Mouse (Mus musculus) neural tube, embryonic 13.5 days (tissue): ENCODE measurements around the gene Lct. TPM values are rescaled to one million over a fixed set of nuclear protein-coding genes. Genes with fewer than 3 reads are reported as not detected.
"Not testable (repeated sequence)": the region's sequence is repeated elsewhere in the genome, so short reads cannot be mapped to it uniquely, and the experiment has no call there.

Experiments used
- ATAC-seq: fragments of 200-750 bp; cut with Nextera tagmentation; 2 replicates; pipeline ENCODE4 v1.8.0; 2017; ENCODE audit warnings: low read depth, mild to moderate bottlenecking, moderate TSS enrichment, moderate library complexity
- H3K27ac ChIP-seq: fragments of 300-500 bp; sonication (generic); replicated peaks from 2 replicates; pipeline ENCODE4 v1.5.1; 2015; ENCODE audit warnings: moderate library complexity, mild to moderate bottlenecking, inconsistent platforms
- H3K27me3 ChIP-seq: fragments of 300-500 bp; sonication (generic); 2 replicates; pipeline ENCODE4 v1.6.1; 2015; ENCODE audit warnings: mild to moderate bottlenecking, inconsistent platforms
- H3K36me3 ChIP-seq: fragments of 300-500 bp; sonication (generic); 2 replicates; pipeline ENCODE4 v1.6.1; 2015; ENCODE audit warnings: mild to moderate bottlenecking, inconsistent platforms
- H3K4me1 ChIP-seq: fragments of 300-500 bp; sonication (generic); replicated peaks from 2 replicates; pipeline ENCODE4 v1.6.1; 2015; ENCODE audit warnings: inconsistent platforms
- H3K4me2 ChIP-seq: fragments of 300-500 bp; sonication (generic); 2 replicates; pipeline ENCODE4 v1.6.1; 2015; ENCODE audit warnings: inconsistent platforms, mild to moderate bottlenecking, moderate library complexity
- H3K4me3 ChIP-seq: fragments of 300-500 bp; sonication (generic); 2 replicates; pipeline ENCODE4 v1.5.1; 2015; ENCODE audit warnings: mild to moderate bottlenecking, inconsistent platforms
- H3K9ac ChIP-seq: fragments of 300-500 bp; sonication (generic); 2 replicates; pipeline ENCODE4 v1.6.1; 2015; ENCODE audit warnings: moderate library complexity, mild to moderate bottlenecking, inconsistent platforms
- H3K9me3 ChIP-seq: fragments of 300-500 bp; sonication (generic); 2 replicates; pipeline ENCODE4 v1.6.1; 2016; ENCODE audit warnings: inconsistent platforms
- WGBS: fragments of 180-500 bp; shearing (Covaris S2); methylation state at CpG from one replicate; pipeline ENCODE4 v1.1.7; 2015; 5-methylcytosine and 5-hydroxymethylcytosine counted together
- polyA plus RNA-seq: library from polyadenylated mRNA; unstranded; fragments of >200 nt; fragmentation: Nextera tagmentation; extraction: Ambion mirVana; gene quantifications from 2 replicates; pipeline ENCODE4 v1.2.1, GENCODE M21; 2015

The Lct gene
- polyA plus RNA-seq, 1 experiment from 2014 or later: 0.04 TPM

DNA sequence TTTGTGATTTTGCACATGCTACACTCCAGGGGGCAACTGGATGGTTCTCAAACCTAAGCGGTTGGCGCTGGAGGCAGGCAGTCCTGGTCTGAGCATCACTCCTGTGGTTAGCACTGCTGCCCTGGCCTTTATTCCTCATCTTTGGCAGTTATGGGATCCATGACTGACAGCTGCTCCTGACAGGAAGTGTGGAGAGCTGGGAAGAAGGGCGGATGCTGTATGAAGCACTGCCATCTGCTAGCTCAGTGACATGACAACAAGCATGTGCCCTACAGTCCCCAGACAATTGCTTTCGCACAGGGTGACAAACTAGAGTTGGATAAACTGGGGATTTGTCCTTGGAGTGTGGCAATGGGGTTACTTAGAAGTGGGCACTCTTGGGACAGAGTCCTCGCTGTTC is 37.8 kb downstream of the Lct start:
- H3K4me2 ChIP-seq: no peak overlapping the region
- no peak overlapping the region for H3K9ac ChIP-seq
- WGBS: 88% methylated on average over 5 of the region's 5 CpGs
- no peak for ATAC-seq
- no peaks in the 10 kb centered on the region for H3K4me1 ChIP-seq
- H3K9me3 ChIP-seq: no peaks in the 10 kb centered on the region
- H3K27me3 ChIP-seq: no peaks in the 10 kb centered on the region
- H3K36me3 ChIP-seq: 0 out of 2 replicates have a peak, but pooled peaks cover 4% of the 10 kb centered on the region
- H3K4me3 ChIP-seq: no peak overlapping the region
- no peak overlapping the region for H3K27ac ChIP-seq

DNA sequence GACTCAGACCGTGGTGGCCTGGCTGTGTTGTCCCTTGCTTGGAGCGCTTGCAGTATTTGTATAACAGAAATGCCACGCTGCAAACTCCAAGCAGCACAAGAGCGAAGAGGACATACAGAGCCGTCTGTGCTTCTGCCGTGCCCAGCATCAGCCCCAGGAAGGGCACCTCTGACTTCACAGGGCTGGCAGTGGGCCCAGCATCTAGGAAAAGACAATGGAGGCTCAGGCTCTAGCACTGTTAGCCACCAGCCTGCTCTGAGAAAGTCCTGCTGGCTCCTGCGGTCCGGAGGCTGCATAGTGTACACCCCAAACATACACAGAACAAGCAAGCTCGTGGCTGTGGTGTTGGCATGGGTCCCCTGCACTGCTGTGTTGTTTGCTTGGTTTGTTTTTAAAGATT is 43.0 kb downstream of the Lct start:
- H3K4me3 ChIP-seq: no peak overlapping the region
- H3K4me1 ChIP-seq: no peaks in the 10 kb centered on the region
- ATAC-seq: no peak
- H3K4me2 ChIP-seq: no peak overlapping the region
- no peaks in the 10 kb centered on the region for H3K27me3 ChIP-seq
- H3K9ac ChIP-seq: no peak overlapping the region
- H3K27ac ChIP-seq: no peak overlapping the region
- peaks cover 41% of the 10 kb centered on the region for H3K36me3 ChIP-seq
- H3K9me3 ChIP-seq: no peaks in the 10 kb centered on the region
- 79% methylated on average over 9 of the region's 9 CpGs for WGBS

DNA sequence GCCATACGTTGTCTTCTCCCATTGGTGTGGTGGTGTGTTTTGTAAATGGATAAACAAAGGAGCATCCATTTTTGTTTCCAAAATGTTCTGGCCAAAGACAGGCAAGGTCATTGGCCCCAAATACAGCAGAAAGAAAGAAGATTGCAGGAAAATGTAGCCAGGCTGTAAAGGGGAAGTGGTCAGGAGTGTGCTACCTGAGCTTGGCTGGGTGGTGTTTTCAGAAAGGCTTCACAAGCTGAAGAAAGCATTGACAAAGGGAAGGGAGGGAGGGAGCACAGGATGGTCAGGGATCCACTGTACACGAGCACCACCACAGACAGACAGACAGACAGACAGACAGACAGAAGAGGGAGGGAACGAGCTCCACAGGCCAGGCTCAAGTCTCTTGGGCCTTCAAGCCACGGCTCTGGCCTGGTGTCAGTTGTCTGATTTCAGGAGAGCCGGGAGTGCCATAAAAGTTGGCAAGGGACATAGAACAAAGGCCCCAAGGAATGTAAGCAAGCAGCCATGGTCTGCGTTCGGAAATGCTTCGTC is 43.9 kb downstream of the Lct start:
- Histone ChIP-seq H3K9me3 (no peaks in the 10 kb centered on the region), H3K4me1 (no peaks in the 10 kb centered on the region), H3K9ac (no peak overlapping the region), H3K27ac (no peak overlapping the region), H3K36me3 (peaks cover 50% of the 10 kb centered on the region), H3K4me2 (no peak overlapping the region), H3K27me3 (no peaks in the 10 kb centered on the region), H3K4me3 (no peak overlapping the region)
- 75% methylated on average over 8 of the region's 8 CpGs for WGBS
- no peak for ATAC-seq

DNA sequence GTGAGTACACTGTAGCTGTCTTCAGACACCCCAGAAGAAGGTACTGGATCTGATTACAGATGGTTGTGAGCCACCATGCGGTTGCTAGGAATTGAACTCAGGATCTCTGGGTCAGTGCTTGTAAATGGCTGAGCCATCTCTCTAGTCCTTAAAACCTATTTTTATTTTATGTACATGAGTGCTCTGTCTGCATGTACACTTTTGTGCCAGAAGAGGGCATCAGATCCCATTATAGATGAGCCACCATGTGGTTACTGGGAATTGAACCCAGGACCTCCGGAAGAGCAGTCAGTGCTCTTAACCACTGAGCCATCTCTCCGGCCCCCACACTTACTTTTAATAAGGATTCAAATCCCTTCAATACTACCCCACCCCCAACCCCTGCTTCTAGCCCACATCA is 45.2 kb downstream of the Lct start:
- H3K27ac ChIP-seq: no peak overlapping the region
- peaks cover 64% of the 10 kb centered on the region for H3K36me3 ChIP-seq
- H3K4me3 ChIP-seq: no peak overlapping the region
- H3K9me3 ChIP-seq: no peaks in the 10 kb centered on the region
- H3K27me3 ChIP-seq: no peaks in the 10 kb centered on the region
- H3K4me2 ChIP-seq: no peak overlapping the region
- no peak for ATAC-seq
- 95% methylated on average over 3 of the region's 3 CpGs for WGBS
- H3K9ac ChIP-seq: no peak overlapping the region
- no peaks in the 10 kb centered on the region for H3K4me1 ChIP-seq

DNA sequence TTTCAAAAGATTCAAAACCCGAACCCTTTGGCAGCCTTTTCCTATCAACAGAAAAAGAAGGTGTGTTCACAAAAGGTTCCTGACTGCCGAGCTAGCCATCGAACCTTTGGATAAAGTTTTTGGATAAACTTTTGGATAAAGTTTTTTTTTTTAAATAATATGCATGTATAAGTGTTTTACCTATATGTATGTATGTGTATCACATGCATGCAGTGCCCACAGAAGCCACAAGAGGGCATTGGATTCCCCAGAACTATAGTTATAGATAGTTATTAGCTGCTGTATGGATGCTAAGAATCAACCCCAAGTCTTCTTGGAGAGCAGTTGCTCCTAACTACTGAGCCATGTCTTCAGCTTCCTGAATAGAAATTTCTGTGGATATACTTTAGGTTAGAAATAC is 46.4 kb downstream of the Lct start:
- Histone ChIP-seq H3K27me3 (no peaks in the 10 kb centered on the region), H3K4me2 (no peak overlapping the region), H3K9ac (no peak overlapping the region), H3K4me1 (no peaks in the 10 kb centered on the region), H3K36me3 (peaks cover 75% of the 10 kb centered on the region), H3K4me3 (no peak overlapping the region), H3K27ac (no peak overlapping the region), H3K9me3 (no peaks in the 10 kb centered on the region)
- no peak for ATAC-seq
- 98% methylated on average over 3 of the region's 3 CpGs for WGBS

DNA sequence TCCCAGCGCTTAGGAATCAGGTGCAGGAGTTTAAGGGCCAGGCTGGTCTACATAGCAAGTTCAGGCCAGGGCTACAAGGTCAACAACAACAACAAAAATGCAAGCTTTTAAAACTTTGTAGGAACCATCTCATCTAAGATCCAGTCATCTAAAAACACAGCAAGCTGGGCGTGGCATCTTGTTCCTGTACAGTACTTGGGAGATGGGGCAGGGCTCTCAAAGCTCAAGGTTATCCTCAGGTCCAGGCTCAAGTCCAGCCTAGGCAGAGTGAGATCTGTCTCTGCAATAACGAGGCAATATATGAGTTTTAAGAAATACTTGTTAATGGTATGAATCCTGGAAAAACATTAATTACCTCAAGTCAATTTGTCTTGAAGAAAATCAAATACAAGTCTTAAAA is 49.6 kb downstream of the Lct start:
- H3K36me3 ChIP-seq: peaks cover 94% of the 10 kb centered on the region
- H3K27me3 ChIP-seq: no peaks in the 10 kb centered on the region
- WGBS: 94% methylated on average over 3 of the region's 3 CpGs

DNA sequence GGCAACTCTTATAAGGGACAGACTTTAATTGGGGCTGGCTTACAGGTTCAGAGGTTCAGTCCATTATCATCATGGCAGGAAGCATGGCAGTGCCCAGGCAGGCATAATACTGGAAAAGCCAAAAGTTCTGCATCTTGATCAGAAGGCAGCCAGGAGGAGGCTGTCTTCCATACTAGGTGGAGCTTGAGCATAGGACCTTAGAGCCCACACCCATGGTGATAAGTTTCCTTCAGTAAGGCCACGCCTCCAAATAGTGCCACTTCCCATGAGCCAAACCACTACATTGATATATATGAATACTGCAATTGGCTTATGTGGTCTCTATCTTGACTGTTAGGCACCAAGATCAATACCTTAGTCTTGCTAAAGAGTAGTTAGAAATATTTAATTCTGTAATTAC is 52.2 kb downstream of the Lct start:
- Histone ChIP-seq H3K4me2 (no peak overlapping the region), H3K4me1 (no peaks in the 10 kb centered on the region), H3K9ac (no peak overlapping the region), H3K9me3 (no peaks in the 10 kb centered on the region), H3K27me3 (no peaks in the 10 kb centered on the region), H3K4me3 (no peak overlapping the region), H3K27ac (no peak overlapping the region), H3K36me3 (peaks cover 92% of the 10 kb centered on the region)
- ATAC-seq: no peak
- 90% methylated on average over 1 of the region's 1 CpGs for WGBS

More for the DNA sequence above, 49.6 kb downstream of the Lct start:
- no peak overlapping the region for H3K9ac ChIP-seq
- ATAC-seq: no peak
- no peaks in the 10 kb centered on the region for H3K4me1 ChIP-seq
- H3K4me2 ChIP-seq: no peak overlapping the region
- H3K27ac ChIP-seq: no peak overlapping the region
- H3K9me3 ChIP-seq: no peaks in the 10 kb centered on the region
- no peak overlapping the region for H3K4me3 ChIP-seq

DNA sequence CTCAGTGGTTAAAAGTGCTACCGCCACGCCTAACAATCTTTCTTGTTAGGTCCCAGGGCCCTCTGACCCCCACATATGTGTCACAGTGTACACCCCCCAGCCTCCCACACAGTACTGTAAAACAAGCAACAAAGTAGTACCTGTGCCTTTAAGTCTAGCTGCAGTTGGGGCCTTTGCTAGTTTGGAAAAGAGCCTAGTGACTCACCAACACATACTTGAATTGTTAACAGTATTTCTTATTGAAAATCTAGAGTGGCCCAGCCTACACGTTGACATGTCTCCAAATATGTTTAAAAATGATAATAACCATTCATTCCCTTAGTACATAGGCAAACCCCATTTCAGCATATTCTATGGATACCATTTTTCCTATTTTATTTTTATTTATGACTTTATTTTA is 57.4 kb downstream of the Lct start:
- no peak for ATAC-seq
- Histone ChIP-seq H3K27me3 (no peaks in the 10 kb centered on the region), H3K9ac (no peak overlapping the region), H3K36me3 (peaks cover 91% of the 10 kb centered on the region), H3K4me1 (no peaks in the 10 kb centered on the region), H3K4me2 (no peak overlapping the region), H3K27ac (no peak overlapping the region), H3K9me3 (no peaks in the 10 kb centered on the region), H3K4me3 (no peak overlapping the region)
- 94% methylated on average over 3 of the region's 3 CpGs for WGBS

DNA sequence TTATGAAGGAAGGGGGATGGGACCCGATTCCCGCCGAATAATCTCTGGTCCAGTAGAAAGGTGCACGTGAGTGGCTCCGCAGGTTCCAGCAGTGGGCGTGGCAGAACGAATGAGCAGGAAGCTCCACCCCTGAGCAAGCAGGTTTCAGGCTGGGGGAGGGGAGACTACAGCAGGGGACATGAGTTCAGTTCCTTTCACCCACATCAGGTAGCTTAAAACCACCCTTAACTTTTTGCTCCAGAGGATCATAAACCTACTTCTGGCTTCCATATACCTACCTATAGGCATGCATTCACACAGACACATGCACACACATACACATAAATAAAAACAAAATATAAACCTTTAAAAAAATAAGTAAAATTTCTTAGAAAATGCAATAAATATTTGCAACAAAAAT is 61.1 kb downstream of the Lct start:
- H3K4me3 ChIP-seq, H3K27ac ChIP-seq, ATAC-seq, H3K9me3 ChIP-seq, H3K4me2 ChIP-seq, H3K9ac ChIP-seq, H3K27me3 ChIP-seq, H3K4me1 ChIP-seq: not testable (repeated sequence)
- H3K36me3 ChIP-seq: peaks cover 89% of the 10 kb centered on the region
- WGBS: 83% methylated on average over 7 of the region's 7 CpGs

DNA sequence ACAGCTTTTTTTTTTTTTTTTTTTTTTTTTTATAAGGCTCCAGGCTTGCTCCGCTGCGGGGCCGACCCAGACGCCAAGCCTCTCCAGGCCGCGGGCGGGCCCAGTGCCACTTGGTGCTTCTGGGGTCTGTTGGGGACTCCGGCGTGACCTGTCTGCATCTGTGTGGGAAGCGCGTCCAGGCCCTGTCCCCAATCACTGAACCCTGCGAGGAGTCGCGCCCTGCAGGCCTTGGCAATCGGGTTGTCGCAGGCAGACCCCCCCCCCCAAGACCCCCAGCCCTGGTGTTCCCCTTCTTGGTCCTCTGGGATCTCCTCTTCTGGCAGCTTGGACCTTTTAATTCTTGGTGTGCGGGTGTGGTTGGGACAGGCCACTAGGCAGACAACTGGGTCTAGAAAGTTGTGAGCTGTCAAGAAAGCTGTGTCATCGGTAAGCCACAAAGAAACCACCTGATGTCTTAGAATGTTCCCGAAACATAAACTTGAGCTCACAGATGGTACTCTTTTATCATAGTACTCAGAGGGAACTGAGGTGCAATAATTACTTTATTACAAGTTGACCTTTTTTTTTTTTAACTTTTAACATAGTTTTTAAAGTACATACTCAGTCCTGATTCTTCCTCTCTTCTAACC is 83.3 kb downstream of the Lct start:
- 2% methylated on average over 17 of the region's 19 CpGs for WGBS
- peak overlapping the region; percentile 90 for H3K9ac ChIP-seq
- H3K4me2 ChIP-seq: peak overlapping the region; percentile 94
- peak overlapping the region; percentile 77 for H3K4me3 ChIP-seq
- H3K36me3 ChIP-seq: 0 out of 2 replicates have a peak, but pooled peaks cover 5% of the 10 kb centered on the region
- peak; percentile 64 for ATAC-seq
- no peaks in the 10 kb centered on the region for H3K27me3 ChIP-seq
- H3K27ac ChIP-seq: peak overlapping the region; percentile 93
- no peaks in the 10 kb centered on the region for H3K9me3 ChIP-seq
- H3K4me1 ChIP-seq: peaks cover 22% of the 10 kb centered on the region

DNA sequence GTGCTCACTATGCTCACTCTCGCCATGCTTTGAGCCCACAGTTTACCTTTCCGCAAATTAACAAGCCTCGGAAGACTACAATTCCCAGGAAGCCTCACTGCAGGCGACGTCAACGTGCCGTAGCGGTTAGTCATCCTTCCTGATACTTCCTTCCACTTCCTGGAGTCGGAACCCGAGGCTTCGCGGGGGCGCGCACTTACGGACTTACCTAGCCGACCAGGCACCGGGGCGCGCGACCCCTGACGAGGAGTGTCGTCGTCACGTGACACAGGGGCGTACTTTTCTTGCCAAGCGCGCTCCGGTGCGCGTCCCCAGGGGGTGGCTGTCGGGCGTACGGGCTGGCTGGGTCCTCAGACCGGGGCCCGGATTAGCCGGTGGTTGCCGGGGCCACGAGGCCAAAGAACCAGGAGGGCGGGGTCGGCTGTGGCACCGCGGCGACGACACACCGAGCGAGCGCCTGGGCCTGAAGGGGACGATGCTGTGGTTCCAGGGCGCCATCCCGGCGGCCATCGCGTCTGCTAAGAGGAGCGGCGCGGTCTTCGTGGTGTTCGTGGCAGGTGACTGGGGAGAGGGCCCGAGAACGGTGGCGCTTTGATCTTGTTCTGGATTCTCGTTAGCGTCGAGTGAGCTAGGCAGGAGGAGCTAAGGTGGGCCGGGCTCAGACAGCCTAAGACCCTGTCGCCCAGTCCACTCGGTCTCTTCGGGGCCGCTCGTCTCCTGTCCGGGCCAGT is 84.0 kb downstream of the Lct start:
- H3K4me1 ChIP-seq: peaks cover 22% of the 10 kb centered on the region
- H3K36me3 ChIP-seq: 0 out of 2 replicates have a peak, but pooled peaks cover 5% of the 10 kb centered on the region
- H3K4me2 ChIP-seq: peak overlapping the region; percentile 94
- 2% methylated on average over 71 of the region's 71 CpGs for WGBS
- H3K27me3 ChIP-seq: no peaks in the 10 kb centered on the region
- no peaks in the 10 kb centered on the region for H3K9me3 ChIP-seq
- peak overlapping the region; percentile 77 for H3K4me3 ChIP-seq
- peak; percentile 96 for ATAC-seq
- H3K27ac ChIP-seq: peak overlapping the region; percentile 93
- H3K9ac ChIP-seq: peak overlapping the region; percentile 90

DNA sequence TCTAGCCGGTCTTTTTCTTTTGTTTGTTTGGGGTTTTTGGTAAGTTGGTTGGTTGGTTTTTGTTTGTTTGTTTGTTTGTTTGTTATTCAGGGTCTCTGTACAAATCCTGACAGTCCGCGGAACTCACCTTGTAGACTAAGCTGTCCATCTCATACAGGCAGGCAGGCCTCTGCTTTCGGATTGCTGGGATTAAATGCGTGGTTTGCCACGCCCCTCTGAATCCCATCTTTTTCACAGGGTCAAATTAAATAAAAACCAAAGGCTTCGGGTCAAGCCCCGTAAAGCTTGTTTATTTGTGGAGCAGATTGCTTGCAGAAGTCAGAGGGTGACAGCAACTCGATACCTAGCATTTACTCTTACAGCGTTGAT is 84.5 kb downstream of the Lct start, which contains the start of gene Ubxn4:
Ubxn4 (plus strand) TSS at position 338 of the 369 bp plus-strand sequence.
- H3K27me3 ChIP-seq: no peaks in the 10 kb centered on the region
- peak within 1 kb of the TSS; percentile 93 for H3K27ac ChIP-seq
- no peaks in the 10 kb centered on the region for H3K9me3 ChIP-seq
- peak within 1 kb of the TSS; percentile 94 for H3K4me2 ChIP-seq
- peaks cover 22% of the 10 kb centered on the region for H3K4me1 ChIP-seq
- WGBS: 15% methylated on average over 10 of the region's 10 CpGs
- H3K36me3 ChIP-seq: 0 out of 2 replicates have a peak, but pooled peaks cover 8% of the 10 kb centered on the region
- peak within 1 kb of the TSS; percentile 90 for H3K9ac ChIP-seq
- ATAC-seq: peak; percentile 45
- H3K4me3 ChIP-seq: peak within 1 kb of the TSS; percentile 77
